Mouse (Mus musculus) granulocyte monocyte progenitor cell, adult 5-6 weeks (primary cell): ENCODE measurements around the gene Chchd6. TPM values are rescaled to one million over a fixed set of nuclear protein-coding genes. Genes with fewer than 3 reads are reported as not detected.

Experiments
- ATAC-seq: replicated peaks from 2 replicates; pipeline ENCODE4 v1.8.0; 2016; ENCODE audit warnings: mild to moderate bottlenecking, moderate TSS enrichment, inconsistent platforms; ENCODE audit not compliant: poor library complexity, severe bottlenecking
- total RNA-seq, 2 experiments: library from RNA; stranded (forward) in 1 of 2; stranded (reverse) in 1 of 2; fragments of 200-712, 200-1000 nt in 1 of 2; fragments of >200 nt in 1 of 2; fragmentation: Nextera tagmentation in 1 of 2; gene quantifications; 2 replicates each; pipeline ENCODE4 v1.2.3; 2014 to 2017

The Chchd6 gene
- total RNA-seq, 2 experiments from 2014 or later, result 13.5 to 15.3 TPM

DNA sequence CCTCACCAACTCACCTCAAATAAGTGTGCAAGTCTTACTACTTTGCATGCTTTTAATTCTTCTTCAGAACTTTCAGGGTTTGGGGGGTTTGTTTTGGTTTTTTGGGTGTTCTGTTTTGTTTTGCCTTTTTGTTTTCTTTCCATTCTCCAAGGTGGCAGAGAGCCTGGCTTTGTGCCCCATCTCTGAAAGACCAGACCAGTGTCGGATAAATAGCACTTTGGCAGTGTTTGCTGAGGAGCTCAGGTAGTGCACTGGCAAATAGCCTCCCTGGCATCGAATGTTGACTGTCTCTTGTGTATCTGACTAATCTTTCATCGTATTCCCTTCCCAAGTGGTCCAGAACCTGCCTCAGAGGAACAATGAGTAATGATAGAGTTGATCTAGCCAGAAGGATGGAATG is 3.4 kb downstream of the Chchd6 start:
- ATAC-seq, result no peak

- ATAC-seq, result no peak
These were observed 3.9 kb downstream of the Chchd6 start for GRCm38 (mm10) chr6:89591531-89591930.

DNA sequence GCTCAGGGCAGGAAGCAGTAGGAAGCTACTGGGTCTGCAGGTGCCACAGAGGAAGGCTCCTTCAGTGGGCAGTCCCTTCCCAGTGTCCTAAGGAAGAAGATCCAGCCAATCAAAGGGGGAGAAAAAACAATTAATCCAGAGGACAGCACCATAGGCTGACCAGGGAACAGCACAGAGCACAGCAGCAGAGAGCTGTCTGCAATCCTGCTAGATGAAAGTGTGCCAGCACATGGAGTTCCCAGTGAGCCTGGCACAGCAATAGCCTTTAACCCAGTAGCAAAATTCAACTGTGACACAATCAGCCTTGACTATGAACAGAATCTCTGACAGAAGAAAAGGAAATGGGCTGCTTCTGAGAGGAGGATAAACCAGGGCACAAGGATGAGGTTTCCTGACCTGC is 9.8 kb downstream of the Chchd6 start:
- ATAC-seq, result no peak

DNA sequence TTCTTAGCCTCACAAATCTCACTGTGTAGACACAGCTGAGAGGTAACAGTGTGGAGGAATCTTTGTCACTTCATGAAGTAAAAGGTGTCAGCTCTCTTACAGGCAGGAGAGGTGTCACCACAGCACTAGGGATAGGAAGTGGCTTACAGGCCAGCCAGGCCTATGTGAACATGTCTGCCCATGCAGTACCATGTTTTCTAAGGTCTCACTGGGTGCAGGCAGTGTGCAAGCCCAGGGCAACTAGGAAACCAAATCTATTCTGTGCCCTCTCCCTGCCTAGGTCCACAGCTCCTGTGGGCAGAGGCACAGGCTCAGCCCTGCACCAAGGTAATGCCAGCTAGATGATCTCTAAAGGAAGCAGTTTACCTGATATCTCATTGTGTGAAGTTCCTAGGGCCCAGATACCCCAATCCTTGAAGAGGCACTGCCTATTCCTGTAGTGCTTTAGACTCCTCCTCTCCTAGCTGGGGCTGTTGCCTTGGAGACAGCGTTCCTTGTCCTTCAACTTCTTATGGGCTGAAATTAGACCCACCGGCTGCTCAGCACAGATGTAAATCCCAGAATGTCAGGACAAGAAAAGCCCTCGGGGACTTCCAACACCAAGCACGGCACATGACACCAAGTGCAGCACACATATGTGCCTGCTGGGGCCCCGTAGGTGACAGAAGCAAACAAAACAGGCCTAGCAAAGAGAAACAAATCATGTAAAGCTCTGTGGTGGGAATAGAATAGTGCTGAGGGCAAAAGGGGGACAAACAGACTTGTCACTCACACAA is 10.6 kb downstream of the Chchd6 start:
- ATAC-seq, result no peak

DNA sequence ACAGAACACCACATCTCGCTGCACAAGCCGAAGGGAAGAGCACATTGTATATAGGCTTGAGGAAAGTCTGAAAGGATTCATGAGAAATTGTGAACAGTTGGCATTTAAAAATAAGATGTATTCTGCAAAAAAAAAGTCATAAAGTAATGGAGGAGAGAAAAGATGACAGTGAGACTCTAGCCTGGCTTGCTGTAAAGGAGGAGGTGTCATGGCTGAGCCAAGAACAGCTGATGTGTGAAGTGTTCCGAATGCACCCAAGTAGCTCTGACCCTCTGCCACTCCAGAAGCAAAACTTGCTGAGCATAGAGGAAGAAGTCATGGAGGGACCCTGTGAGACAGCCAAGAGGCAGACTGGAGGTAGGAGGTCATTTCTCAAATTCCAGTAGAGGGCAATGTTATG is 12.3 kb downstream of the Chchd6 start:
- ATAC-seq, result no peak

DNA sequence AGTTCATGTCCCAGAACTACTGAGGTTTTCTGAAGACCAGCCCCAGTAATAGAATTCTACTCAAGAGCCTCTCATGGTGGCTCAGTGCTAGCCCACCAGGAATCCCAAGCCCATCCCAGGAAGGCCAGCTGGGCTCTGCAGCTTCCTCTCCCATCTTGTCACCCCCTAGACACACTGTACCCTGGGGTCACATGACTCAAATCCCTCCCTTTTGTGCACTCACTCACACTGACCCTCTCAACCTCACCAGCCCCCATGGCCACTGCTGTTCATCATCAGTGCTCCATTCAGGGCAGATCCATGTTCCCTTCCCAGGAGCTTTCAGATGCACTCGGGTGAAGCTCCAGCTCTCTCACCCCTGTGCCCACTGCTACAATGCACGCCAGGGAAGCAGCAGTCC is 20.8 kb downstream of the Chchd6 start:
- ATAC-seq, result no peak

DNA sequence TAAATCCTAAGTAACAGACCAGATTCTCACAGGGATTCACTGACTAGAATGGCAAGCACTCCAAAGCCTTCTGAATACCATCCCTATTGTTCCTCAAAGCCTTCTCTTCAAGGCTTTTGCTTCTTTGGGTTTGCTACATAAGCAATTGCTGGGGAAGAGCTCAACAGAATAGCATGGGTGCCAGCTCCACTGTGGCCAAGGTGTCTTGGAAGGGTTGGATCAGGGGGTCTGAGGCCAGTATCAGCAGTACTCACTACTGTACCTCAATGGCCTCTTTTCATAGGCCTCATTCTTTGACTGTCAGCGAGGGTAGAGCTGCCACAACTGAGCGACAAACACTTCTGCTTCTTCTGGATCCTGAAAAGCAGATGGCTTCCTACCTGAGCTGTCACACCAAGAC is 21.7 kb downstream of the Chchd6 start:
- no peak for ATAC-seq

GRCm38 (mm10) chr6:89572921-89573636 is 22.4 kb downstream of the Chchd6 start:
- no peak for ATAC-seq

- 0 out of 2 replicates have a peak, but pooled peaks have one; percentile 33 for ATAC-seq
These were observed 26.1 kb downstream of the Chchd6 start for GRCm38 (mm10) chr6:89569370-89569769.

- ATAC-seq, result no peak
These were observed 28.7 kb downstream of the Chchd6 start for GRCm38 (mm10) chr6:89566740-89567139.

DNA sequence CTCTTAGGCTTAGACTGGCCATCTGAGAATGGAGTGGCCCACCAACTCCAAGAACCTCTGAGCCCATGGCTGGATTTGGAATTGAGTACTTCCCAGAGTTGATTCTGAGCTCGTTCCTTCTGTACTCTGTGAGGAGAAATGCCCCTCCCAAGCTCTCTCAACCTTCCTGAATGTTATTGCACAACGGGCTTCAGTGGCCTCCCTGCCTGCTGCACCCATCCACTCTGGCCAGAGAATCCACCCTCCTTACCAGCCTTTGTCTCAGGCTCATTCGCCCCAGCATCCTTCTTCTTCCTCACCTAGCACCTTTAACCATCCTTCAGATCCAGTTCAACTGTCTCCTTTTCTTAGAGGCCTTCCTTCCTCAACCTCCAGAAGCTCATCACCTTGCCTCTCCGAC is 32.1 kb downstream of the Chchd6 start:
- no peak for ATAC-seq

- ATAC-seq, result no peak
These were observed 34.6 kb downstream of the Chchd6 start for GRCm38 (mm10) chr6:89560826-89561225.

DNA sequence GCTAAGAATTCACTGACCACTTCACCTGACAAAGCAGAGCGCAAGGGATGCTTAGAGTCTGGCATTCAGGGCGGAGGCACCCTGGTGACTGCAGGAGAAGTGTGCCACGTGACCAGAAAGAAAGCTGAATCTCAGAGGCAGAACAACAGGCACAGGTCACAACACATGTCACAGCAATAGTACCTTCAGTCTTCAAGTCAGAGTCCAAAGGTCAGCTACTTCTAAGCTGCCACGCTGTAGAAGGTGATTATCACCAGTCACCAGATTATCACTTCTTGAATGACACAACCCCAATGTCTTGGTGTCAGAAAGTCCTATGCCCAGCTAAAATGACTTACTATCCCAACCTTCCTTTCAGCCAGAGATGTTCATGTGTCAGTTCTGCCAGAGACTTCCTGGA is 37.8 kb downstream of the Chchd6 start:
- no peak for ATAC-seq

- no peak for ATAC-seq
These were observed 38.9 kb downstream of the Chchd6 start for GRCm38 (mm10) chr6:89556566-89556965.

DNA sequence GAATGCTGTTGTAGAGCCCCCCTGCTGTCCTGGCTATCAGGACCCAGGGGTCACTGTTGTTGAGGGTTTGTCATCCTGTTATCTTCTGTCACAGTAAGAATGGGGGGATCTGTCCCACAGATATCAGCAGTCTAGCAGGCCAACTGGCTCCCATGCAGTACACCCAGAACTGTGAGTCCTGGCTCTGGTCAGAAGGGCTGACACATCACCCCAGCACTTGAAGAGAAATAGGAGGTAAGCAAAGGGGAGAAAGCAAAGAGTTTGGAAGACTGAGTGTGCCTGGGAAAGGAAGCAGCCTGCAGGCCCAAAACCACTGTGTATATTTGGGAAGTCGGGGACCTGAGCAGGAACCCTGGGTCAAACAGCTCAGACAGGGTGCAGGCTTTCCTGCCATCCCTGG is 39.5 kb downstream of the Chchd6 start:
- ATAC-seq, result no peak

- ATAC-seq, result no peak
These were observed 41.4 kb downstream of the Chchd6 start for GRCm38 (mm10) chr6:89554029-89554428.

DNA sequence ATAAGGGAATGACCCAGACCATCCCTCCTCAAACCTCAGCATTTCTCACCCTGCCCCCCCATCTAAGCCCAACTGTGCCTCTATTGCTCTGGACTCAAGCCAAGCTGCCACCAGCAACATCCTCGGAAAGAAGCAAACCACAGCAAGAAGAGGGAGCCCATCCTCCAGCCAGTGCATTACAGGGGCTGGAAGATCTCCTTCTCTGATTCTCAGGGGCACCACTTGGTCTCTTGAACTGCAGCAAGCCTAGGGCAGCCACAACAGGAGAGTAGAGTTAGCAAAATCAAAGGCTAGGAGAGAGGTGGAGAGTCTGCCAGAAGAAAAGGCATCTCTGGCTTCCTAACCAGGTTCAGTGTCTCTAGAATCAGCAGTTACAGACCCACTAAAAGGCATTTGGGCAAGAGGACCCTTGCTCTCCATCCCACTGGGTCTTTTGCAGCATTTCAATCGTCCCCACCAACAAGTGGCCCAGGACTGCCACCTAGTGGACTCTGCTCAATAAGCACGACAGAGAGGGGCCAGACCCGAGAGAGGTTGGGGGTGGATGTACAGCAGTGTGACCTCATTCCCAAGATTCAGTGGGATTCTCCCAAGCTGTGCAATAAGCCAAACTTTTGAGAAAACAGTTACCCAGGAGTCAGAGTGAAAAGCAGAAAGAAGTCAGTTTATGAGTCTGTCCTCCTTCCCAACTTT is 42.3 kb downstream of the Chchd6 start:
- peak; percentile 79 for ATAC-seq

- no peak for ATAC-seq
These were observed 43.0 kb downstream of the Chchd6 start for GRCm38 (mm10) chr6:89552321-89553011.

GRCm38 (mm10) chr6:89549157-89549556 is 46.3 kb downstream of the Chchd6 start:
- peak; percentile 52; the same call in 1 of the 2 replicates for ATAC-seq

DNA sequence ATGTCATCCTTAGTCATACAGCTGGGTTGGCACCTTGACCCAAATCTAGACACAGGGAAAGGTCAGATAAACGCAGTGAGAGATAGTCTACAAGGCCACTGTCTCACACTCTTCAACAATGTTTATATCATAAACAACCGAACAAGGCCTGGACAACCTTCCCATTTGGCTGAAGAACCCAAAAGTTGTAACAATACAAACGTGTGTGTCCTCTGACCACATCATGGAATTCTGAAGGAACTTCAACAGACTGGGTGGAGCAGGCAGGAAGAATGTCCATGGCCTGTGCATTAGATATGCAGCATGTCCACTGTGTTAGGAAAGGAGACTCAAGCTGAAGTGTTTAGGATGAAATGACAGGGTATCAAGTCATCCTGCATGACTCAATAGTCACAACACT is 47.5 kb downstream of the Chchd6 start:
- ATAC-seq, result no peak
